Mouse (Mus musculus): ENCODE data around the gene Kbtbd12. TPM values are rescaled to one million over a fixed set of nuclear protein-coding genes. Genes with fewer than 3 reads are reported as not detected.

The Kbtbd12 gene
- 0.24 and 12.6 TPM in 2 replicates for polyA plus RNA-seq (2012; rRNA removed; ENCODE audit: low replicate concordance)

DNA sequence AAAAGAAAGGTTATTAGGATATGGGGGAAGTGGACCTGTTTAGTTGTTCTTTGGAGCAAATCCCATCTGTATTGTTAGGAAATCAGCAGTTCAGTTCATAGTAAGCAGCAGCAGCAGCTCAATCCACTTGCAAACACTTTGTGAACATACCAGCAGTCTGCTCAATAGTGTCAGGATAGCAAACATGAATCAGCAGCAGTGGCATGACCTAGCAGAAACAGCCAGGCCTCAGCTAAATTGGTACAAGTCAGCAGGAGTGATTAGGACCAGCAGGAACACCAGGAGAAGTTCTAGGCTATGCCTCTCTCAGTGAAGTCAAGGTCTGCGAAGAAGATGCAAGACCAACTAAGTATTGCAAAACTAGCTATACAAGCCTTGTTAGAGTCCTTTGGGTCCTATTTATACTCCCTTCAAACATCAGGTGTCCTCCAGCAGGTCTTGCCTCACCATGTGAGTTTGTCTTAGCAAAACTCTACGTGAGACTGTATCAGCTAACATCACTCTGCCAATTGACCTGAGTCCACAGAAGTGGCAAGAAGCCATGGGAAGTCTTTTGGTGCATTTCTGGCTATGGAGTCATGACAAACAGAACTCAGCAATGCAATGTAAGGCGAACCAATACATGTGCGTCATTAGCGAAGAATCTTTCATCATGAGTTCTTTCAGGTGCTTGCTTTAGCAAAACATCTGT lies at the start of gene Kbtbd12:
TSS of gene Kbtbd12 (minus strand) at position 340 of the 691 bp plus-strand sequence.

DNA sequence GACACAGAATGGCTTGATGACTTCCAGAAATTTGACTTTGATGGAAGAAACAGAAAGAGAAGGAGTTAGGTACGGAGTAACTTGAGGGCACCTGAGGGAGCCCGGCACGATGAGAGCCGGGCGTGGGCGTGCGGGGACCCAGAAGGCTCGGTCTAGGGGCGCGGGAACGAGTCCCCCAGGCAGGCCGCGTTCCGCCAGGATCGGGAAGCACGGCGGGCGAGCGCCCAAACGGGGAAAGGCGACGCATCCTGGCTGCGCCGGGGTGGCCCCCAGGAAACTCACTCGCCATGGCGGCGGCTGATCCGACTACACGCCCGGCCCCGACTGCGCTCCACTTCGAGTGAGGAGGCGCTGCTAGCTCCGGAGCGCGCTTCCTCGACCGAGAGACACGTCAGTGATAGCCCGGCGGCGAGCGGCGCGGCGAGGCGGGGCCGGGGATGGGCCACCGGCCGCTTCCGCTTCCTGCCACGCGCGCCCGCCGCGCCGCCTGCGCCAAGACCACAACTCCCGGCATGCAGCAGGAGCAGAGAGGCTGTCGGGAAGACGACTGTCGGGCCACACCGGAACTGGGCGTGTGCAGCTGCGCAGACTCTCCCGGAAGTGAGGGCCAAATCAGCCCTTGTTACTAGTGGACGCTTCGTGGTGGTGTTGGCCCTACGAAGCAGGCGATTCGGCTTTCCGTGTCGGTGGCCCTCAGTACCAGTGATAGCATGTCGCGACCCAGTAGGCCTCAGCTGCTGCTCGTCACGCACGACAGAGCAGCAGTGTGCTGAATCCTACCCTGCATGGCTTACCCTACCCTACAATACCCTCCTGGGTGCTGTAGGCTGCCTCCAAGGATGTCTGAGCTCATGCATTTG lies 119.1 kb downstream of the Kbtbd12 start, which contains the start of gene Sec61a1:
TSS of gene Sec61a1 (minus strand) at position 502 of the 860 bp plus-strand sequence.

Other genes starting within 250 kb of the Kbtbd12 start
- 19.9 and 23.4 TPM in 2 replicates for gene Eefsec, start 191.4 kb downstream of the Kbtbd12 start, polyA plus RNA-seq (2012; rRNA removed; ENCODE audit: low replicate concordance)
- 19.5 and 26.7 TPM in 2 replicates for gene Ruvbl1, start 172.5 kb downstream of the Kbtbd12 start, polyA plus RNA-seq (2012; rRNA removed; ENCODE audit: low replicate concordance)
- 200 and 228 TPM in 2 replicates for gene Sec61a1, start 119.0 kb downstream of the Kbtbd12 start, polyA plus RNA-seq (2012; rRNA removed; ENCODE audit: low replicate concordance)
- 640 and 804 TPM in 2 replicates for gene Mgll, start 86.5 kb upstream of the Kbtbd12 start, polyA plus RNA-seq (2012; rRNA removed; ENCODE audit: low replicate concordance)
- 85.6 and 90.7 TPM in 2 replicates for gene Abtb1, start 204.0 kb upstream of the Kbtbd12 start, polyA plus RNA-seq (2012; rRNA removed; ENCODE audit: low replicate concordance)
- gene Podxl2, start 237.1 kb upstream of the Kbtbd12 start, polyA plus RNA-seq (2012; rRNA removed; ENCODE audit: low replicate concordance), result 32.1 and 44.5 TPM in 2 replicates

Data from mammary gland, adult 2 months (tissue).